Mouse (Mus musculus): ENCODE data around the gene Dus2. TPM values are rescaled to one million over a fixed set of nuclear protein-coding genes. Genes with fewer than 3 reads are reported as not detected.
A peak's percentile ranks its signal among the peaks of the same experiment; 100 is the strongest.

Gene Dus2
- polyA plus RNA-seq (2015; fragmentation: Nextera tagmentation; extraction: Ambion mirVana): 27.3 and 27.5 TPM in 2 replicates

GRCm38 (mm10) chr8:105990856-105991387, at the start of gene Dus2:
Dus2 (plus strand) TSS chr8:105991337.
- no peaks in the 10 kb centered on the region for H3K9me3 ChIP-seq
- peak within 1 kb of the TSS; percentile 31; the same call in 1 of the 2 replicates for H3K9ac ChIP-seq
- no peak within 1 kb of the TSS for H3K4me3 ChIP-seq
- 11% methylated on average over 15 of the region's 15 CpGs for WGBS
- no peaks in the 10 kb centered on the region for H3K36me3 ChIP-seq
- H3K27me3 ChIP-seq: no peaks in the 10 kb centered on the region; the same call in 1 of the 2 replicates
- peak within 1 kb of the TSS; percentile 39 for H3K4me2 ChIP-seq (replicated peaks)
- H3K4me1 ChIP-seq: no peaks in the 10 kb centered on the region
- ATAC-seq (ENCODE audit: low FRiP score, low read depth): peak; percentile 36; the same call in 1 of the 2 replicates
- no peak within 1 kb of the TSS for H3K27ac ChIP-seq

- Histone ChIP-seq H3K4me3 (no peak overlapping the region), H3K9me3 (no peaks in the 10 kb centered on the region), H3K4me1 (peaks cover 10% of the 10 kb centered on the region; the same call in 1 of the 2 replicates), H3K27me3 (no peaks in the 10 kb centered on the region), H3K27ac (no peak overlapping the region), H3K4me2 (replicated peaks) (no peak overlapping the region), H3K9ac (no peak overlapping the region), H3K36me3 (peaks cover 74% of the 10 kb centered on the region)
- 92% methylated on average over 11 of the region's 11 CpGs for WGBS
- ATAC-seq (ENCODE audit: low FRiP score, low read depth): no peak
These were observed 49.1 kb upstream of the Dus2 start for GRCm38 (mm10) chr8:105942026-105942425.

GRCm38 (mm10) chr8:105942542-105942941, 48.6 kb upstream of the Dus2 start:
- Histone ChIP-seq H3K4me3 (no peak overlapping the region), H3K27me3 (no peaks in the 10 kb centered on the region), H3K36me3 (peaks cover 79% of the 10 kb centered on the region), H3K9me3 (no peaks in the 10 kb centered on the region), H3K27ac (no peak overlapping the region), H3K4me1 (peaks cover 10% of the 10 kb centered on the region; the same call in 1 of the 2 replicates), H3K4me2 (replicated peaks) (no peak overlapping the region), H3K9ac (no peak overlapping the region)
- no peak for ATAC-seq (ENCODE audit: low FRiP score, low read depth)
- WGBS: 96% methylated on average over 5 of the region's 5 CpGs

- Histone ChIP-seq H3K9ac (no peak within 1 kb of the TSS), H3K4me3 (no peak within 1 kb of the TSS), H3K27ac (no peak within 1 kb of the TSS), H3K36me3 (peaks cover 87% of the 10 kb centered on the region), H3K9me3 (no peaks in the 10 kb centered on the region), H3K4me2 (replicated peaks) (no peak within 1 kb of the TSS), H3K4me1 (peaks cover 3% of the 10 kb centered on the region; the same call in 1 of the 2 replicates), H3K27me3 (no peaks in the 10 kb centered on the region)
- WGBS: 89% methylated on average over 8 of the region's 8 CpGs
- no peak for ATAC-seq (ENCODE audit: low FRiP score, low read depth)
These were observed 47.8 kb upstream of the Dus2 start, which contains the start of gene Lcat for GRCm38 (mm10) chr8:105943321-105943739. Lcat (minus strand) TSS chr8:105943382.

GRCm38 (mm10) chr8:105949350-105949749, 41.8 kb upstream of the Dus2 start:
- no peaks in the 10 kb centered on the region for H3K9me3 ChIP-seq
- peaks cover 94% of the 10 kb centered on the region for H3K36me3 ChIP-seq
- peaks cover 26% of the 10 kb centered on the region for H3K4me1 ChIP-seq
- 0 out of 2 replicates have a peak overlapping the region, but pooled peaks have one; percentile 19 for H3K9ac ChIP-seq
- H3K4me3 ChIP-seq: no peak overlapping the region
- 80% methylated on average over 10 of the region's 10 CpGs for WGBS
- no peaks in the 10 kb centered on the region for H3K27me3 ChIP-seq
- no peak overlapping the region for H3K4me2 ChIP-seq (replicated peaks)
- H3K27ac ChIP-seq: peak overlapping the region; percentile 10; the same call in 1 of the 2 replicates
- 0 out of 2 replicates have a peak, but pooled peaks have one; percentile 29 for ATAC-seq (ENCODE audit: low FRiP score, low read depth)

GRCm38 (mm10) chr8:105951057-105951659, 40.0 kb upstream of the Dus2 start:
- H3K9me3 ChIP-seq: no peaks in the 10 kb centered on the region
- peak overlapping the region; percentile 45; the same call in 1 of the 2 replicates for H3K9ac ChIP-seq
- H3K27me3 ChIP-seq: no peaks in the 10 kb centered on the region
- no peak overlapping the region; the same call in 1 of the 2 replicates for H3K4me2 ChIP-seq (replicated peaks)
- H3K4me1 ChIP-seq: peaks cover 26% of the 10 kb centered on the region
- peak overlapping the region; percentile 85 for H3K27ac ChIP-seq
- no peak overlapping the region for H3K4me3 ChIP-seq
- peak; percentile 89 for ATAC-seq (ENCODE audit: low FRiP score, low read depth)
- peaks cover 95% of the 10 kb centered on the region for H3K36me3 ChIP-seq
- WGBS: 44% methylated on average over 7 of the region's 7 CpGs

- Histone ChIP-seq H3K27me3 (no peaks in the 10 kb centered on the region), H3K4me2 (replicated peaks) (no peak overlapping the region), H3K9ac (no peak overlapping the region), H3K4me3 (no peak overlapping the region), H3K27ac (no peak overlapping the region), H3K9me3 (no peaks in the 10 kb centered on the region), H3K36me3 (peaks cover 83% of the 10 kb centered on the region), H3K4me1 (peaks cover 14% of the 10 kb centered on the region)
- ATAC-seq (ENCODE audit: low FRiP score, low read depth): no peak
- 91% methylated on average over 4 of the region's 4 CpGs for WGBS
These were observed 34.6 kb upstream of the Dus2 start for GRCm38 (mm10) chr8:105956556-105956955.

- no peak overlapping the region for H3K4me3 ChIP-seq
- H3K36me3 ChIP-seq: peaks cover 75% of the 10 kb centered on the region
- no peaks in the 10 kb centered on the region for H3K9me3 ChIP-seq
- peaks cover 15% of the 10 kb centered on the region for H3K4me1 ChIP-seq
- ATAC-seq (ENCODE audit: low FRiP score, low read depth): no peak
- H3K9ac ChIP-seq: no peak overlapping the region
- no peak overlapping the region; the same call in 1 of the 2 replicates for H3K27ac ChIP-seq
- H3K27me3 ChIP-seq: no peaks in the 10 kb centered on the region
- H3K4me2 ChIP-seq (replicated peaks): no peak overlapping the region
- WGBS: 66% methylated on average over 3 of the region's 4 CpGs
These were observed 33.3 kb upstream of the Dus2 start for GRCm38 (mm10) chr8:105957813-105958212.

- no peak overlapping the region for H3K4me2 ChIP-seq (replicated peaks)
- no peak overlapping the region for H3K4me3 ChIP-seq
- peaks cover 30% of the 10 kb centered on the region for H3K4me1 ChIP-seq
- H3K27me3 ChIP-seq: no peaks in the 10 kb centered on the region
- 78% methylated on average over 7 of the region's 7 CpGs for WGBS
- no peak overlapping the region for H3K9ac ChIP-seq
- peaks cover 60% of the 10 kb centered on the region for H3K36me3 ChIP-seq
- ATAC-seq (ENCODE audit: low FRiP score, low read depth): no peak
- no peaks in the 10 kb centered on the region for H3K9me3 ChIP-seq
- H3K27ac ChIP-seq: no peak overlapping the region
These were observed 31.8 kb upstream of the Dus2 start for GRCm38 (mm10) chr8:105959350-105959749.

- H3K36me3 ChIP-seq: peaks cover 43% of the 10 kb centered on the region
- no peaks in the 10 kb centered on the region for H3K9me3 ChIP-seq
- H3K27ac ChIP-seq: no peak overlapping the region
- peaks cover 40% of the 10 kb centered on the region for H3K4me1 ChIP-seq
- H3K4me2 ChIP-seq (replicated peaks): no peak overlapping the region
- ATAC-seq (ENCODE audit: low FRiP score, low read depth): no peak
- H3K9ac ChIP-seq: no peak overlapping the region
- H3K27me3 ChIP-seq: no peaks in the 10 kb centered on the region
- WGBS: 70% methylated on average over 14 of the region's 14 CpGs
- H3K4me3 ChIP-seq: no peak overlapping the region
These were observed 30.0 kb upstream of the Dus2 start for GRCm38 (mm10) chr8:105961101-105961500.

GRCm38 (mm10) chr8:105961536-105961935, 29.6 kb upstream of the Dus2 start:
- WGBS: 85% methylated on average over 10 of the region's 10 CpGs
- no peak overlapping the region for H3K9ac ChIP-seq
- no peak overlapping the region for H3K4me3 ChIP-seq
- no peak for ATAC-seq (ENCODE audit: low FRiP score, low read depth)
- no peaks in the 10 kb centered on the region for H3K9me3 ChIP-seq
- no peak overlapping the region for H3K4me2 ChIP-seq (replicated peaks)
- peaks cover 45% of the 10 kb centered on the region for H3K4me1 ChIP-seq
- no peak overlapping the region for H3K27ac ChIP-seq
- no peaks in the 10 kb centered on the region for H3K27me3 ChIP-seq
- peaks cover 39% of the 10 kb centered on the region for H3K36me3 ChIP-seq

GRCm38 (mm10) chr8:105964506-105965265, 26.5 kb upstream of the Dus2 start:
- Histone ChIP-seq H3K4me2 (replicated peaks) (peak overlapping the region; percentile 71), H3K36me3 (peaks cover 10% of the 10 kb centered on the region), H3K9me3 (no peaks in the 10 kb centered on the region), H3K4me1 (peaks cover 48% of the 10 kb centered on the region), H3K4me3 (peak overlapping the region; percentile 81), H3K27ac (peak overlapping the region; percentile 85; the same call in 1 of the 2 replicates), H3K9ac (peak overlapping the region; percentile 90), H3K27me3 (no peaks in the 10 kb centered on the region)
- 58% methylated on average over 12 of the region's 12 CpGs for WGBS
- 0 out of 2 replicates have a peak, but pooled peaks have one; percentile 6 for ATAC-seq (ENCODE audit: low FRiP score, low read depth)
